Mouse (Mus musculus): Measurements from ENCODE around the gene Letmd1.

DNA sequence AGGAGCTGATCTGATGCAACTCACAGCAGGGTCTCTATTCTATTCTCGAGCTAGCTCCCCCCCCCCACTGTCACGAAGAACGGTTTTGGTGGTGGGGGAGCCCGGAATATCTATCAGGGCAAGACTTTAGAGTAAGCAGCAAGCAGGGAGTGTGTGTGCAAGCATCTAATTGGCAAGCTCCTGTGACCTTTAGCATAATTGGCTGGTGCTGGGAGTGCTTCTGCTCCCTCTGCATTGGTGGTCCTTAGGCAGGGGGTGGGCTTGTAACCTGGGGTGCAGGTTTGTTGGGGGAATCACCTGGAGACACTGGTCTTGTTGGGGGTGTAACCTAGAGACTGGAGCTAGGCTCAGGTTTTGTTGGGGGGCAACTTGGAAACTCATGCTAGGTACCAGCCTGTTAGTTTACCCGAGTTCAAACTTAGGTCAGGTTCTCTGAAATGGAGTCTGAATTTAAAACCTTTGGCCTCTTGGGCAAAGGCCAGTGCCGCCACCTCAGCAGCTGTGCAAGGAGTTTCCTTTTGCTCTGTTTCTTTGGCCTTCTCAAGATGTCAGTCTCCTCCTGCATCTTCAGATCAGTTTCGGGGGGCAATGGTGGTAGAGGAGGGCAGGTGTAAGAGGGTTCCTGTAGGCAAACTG lies 12.3 kb upstream of the Letmd1 start:
- TF ChIP-seq GATA1 (IDR thresholded peaks at IDR 0.05; ENCODE audit: borderline replicate concordance, low read length) (no peak), FLI1 (IDR thresholded peaks at IDR 0.05; ENCODE audit: low read length) (no peak)

Measured in megakaryocyte, embryonic 14.5 days (primary cell).